Mouse (Mus musculus) CH12.LX (cell line): ENCODE results near the gene Hcn3. TPM values are rescaled to one million over a fixed set of nuclear protein-coding genes. Genes with fewer than 3 reads are reported as not detected.
A peak's percentile ranks its signal among the peaks of the same experiment; 100 is the strongest.

Experiments used
- DNase-seq: peaks from one replicate; pipeline ENCODE4 v3.0.0-alpha.2; 2013; ENCODE audit errors: extremely low read depth
- H3K27ac ChIP-seq: 2 replicates; pipeline ENCODE4 v1.5.1; 2012; ENCODE audit warnings: low read depth, mild to moderate bottlenecking, control low read depth, moderate library complexity; ENCODE audit not compliant: insufficient read depth
- H3K27me3 ChIP-seq: replicated peaks from 2 replicates; pipeline ENCODE3; 2012; ENCODE audit warnings: inconsistent platforms
- H3K36me3 ChIP-seq, 2 experiments: replicated peaks in 1 of 2; 2 replicates each; pipeline versions ENCODE3 to v1.6.1; 2012; ENCODE audit warnings: inconsistent platforms in 1 of 2, low read length in 1 of 2, mild to moderate bottlenecking in 1 of 2, mixed read lengths in 1 of 2, moderate library complexity in 1 of 2; ENCODE audit not compliant: control insufficient read depth in 1 of 2, insufficient read depth in 1 of 2
- H3K4me1 ChIP-seq, 2 experiments: 2 replicates each; pipeline ENCODE4 v1.6.1; 2012; ENCODE audit warnings: inconsistent platforms in 1 of 2, moderate library complexity in 1 of 2; ENCODE audit not compliant: insufficient read depth in 2 of 2, control insufficient read depth in 1 of 2
- H3K4me2 ChIP-seq: 2 replicates; pipeline ENCODE4 v1.6.1; 2012; ENCODE audit warnings: low read depth, mild to moderate bottlenecking, control low read depth; ENCODE audit not compliant: poor library complexity, insufficient read depth, severe bottlenecking
- H3K4me3 ChIP-seq, 3 experiments: fragments of 150-350 bp in 1 of 3; sonication (generic) in 1 of 3; replicated peaks in 1 of 3; 2 replicates each; pipeline versions ENCODE3 to v1.5.1; 2011 to 2012; ENCODE audit warnings: low read depth in 2 of 3, low read length in 2 of 3, mild to moderate bottlenecking in 2 of 3, moderate library complexity in 2 of 3, control low read depth in 1 of 3, improper control_type of control experiment in 1 of 3, inconsistent platforms in 1 of 3, mixed read lengths in 1 of 3; ENCODE audit not compliant: poor library complexity in 1 of 3
- H3K79me2 ChIP-seq: replicated peaks from 2 replicates; pipeline ENCODE4 v1.6.1; 2012; ENCODE audit warnings: mild to moderate bottlenecking, moderate library complexity; ENCODE audit not compliant: control insufficient read depth, poor library complexity, insufficient read depth, severe bottlenecking; ENCODE audit errors: extremely low read depth
- H3K9ac ChIP-seq: 2 replicates; pipeline ENCODE4 v1.6.1; 2012; ENCODE audit warnings: low read depth, mild to moderate bottlenecking, control low read depth, moderate library complexity; ENCODE audit not compliant: insufficient read depth
- H3K9me3 ChIP-seq: replicated peaks from 2 replicates; pipeline ENCODE3; 2012; ENCODE audit warnings: low read length, inconsistent platforms, mixed read lengths
- BHLHE40 ChIP-seq: IDR thresholded peaks from 2 replicates; pipeline ENCODE4 v1.6.1; 2011; ENCODE audit warnings: mild to moderate bottlenecking, low read depth, low read length, improper control_type of control experiment
- CHD1 ChIP-seq: IDR thresholded peaks from 2 replicates; pipeline ENCODE4 v1.6.1; 2012; ENCODE audit warnings: low read depth, low read length, improper control_type of control experiment, inconsistent platforms
- CHD2 ChIP-seq: IDR thresholded peaks from 2 replicates; pipeline ENCODE4 v1.6.1; 2011; ENCODE audit warnings: low read length, improper control_type of control experiment
- CTCF ChIP-seq, 2 experiments: IDR thresholded peaks in 1 of 2; conservative IDR thresholded peaks in 1 of 2; 2 replicates each; pipeline ENCODE4 v1.5.1; 2011 to 2012; ENCODE audit warnings: low read depth in 2 of 2, low read length in 2 of 2, improper control_type of control experiment in 1 of 2, inconsistent platforms in 1 of 2, mild to moderate bottlenecking in 1 of 2, moderate library complexity in 1 of 2
- E2F4 ChIP-seq: IDR thresholded peaks from 2 replicates; pipeline ENCODE4 v1.6.1; 2011; ENCODE audit warnings: low read depth, low read length, improper control_type of control experiment; ENCODE audit not compliant: insufficient replicate concordance
- EP300 ChIP-seq: IDR thresholded peaks from 2 replicates; pipeline ENCODE4 v1.6.1; 2011; ENCODE audit warnings: low read length, improper control_type of control experiment
- HCFC1 ChIP-seq: IDR thresholded peaks from 2 replicates; pipeline ENCODE4 v1.6.1; 2012; ENCODE audit warnings: low read depth, mild to moderate bottlenecking, inconsistent platforms, low read length, improper control_type of control experiment
- IRF4 ChIP-seq: IDR thresholded peaks from 2 replicates; pipeline ENCODE4 v1.6.1; 2014; ENCODE audit warnings: low read depth, mild to moderate bottlenecking, inconsistent platforms, low read length, improper control_type of control experiment
- JUN ChIP-seq: IDR thresholded peaks from 2 replicates; pipeline ENCODE4 v1.6.1; 2011; ENCODE audit warnings: low read depth, mild to moderate bottlenecking, low read length, improper control_type of control experiment, moderate library complexity; ENCODE audit not compliant: insufficient read depth
- KAT2A ChIP-seq: IDR thresholded peaks from 2 replicates; pipeline ENCODE4 v1.6.1; 2012; ENCODE audit warnings: low read length, improper control_type of control experiment, inconsistent platforms; ENCODE audit not compliant: insufficient replicate concordance
- MAFK ChIP-seq: IDR thresholded peaks from 2 replicates; pipeline ENCODE4 v1.6.1; 2011; ENCODE audit warnings: low read length, improper control_type of control experiment; ENCODE audit not compliant: insufficient replicate concordance
- MAX ChIP-seq: IDR thresholded peaks from 2 replicates; pipeline ENCODE4 v1.6.1; 2011; ENCODE audit warnings: low read length, improper control_type of control experiment
- MXI1 ChIP-seq: IDR thresholded peaks from 2 replicates; pipeline ENCODE4 v1.6.1; 2011; ENCODE audit warnings: mild to moderate bottlenecking, low read depth, low read length, improper control_type of control experiment
- MYC ChIP-seq: IDR thresholded peaks from 2 replicates; pipeline ENCODE4 v1.6.1; 2011; ENCODE audit warnings: low read depth, mild to moderate bottlenecking, improper control_type of control experiment, low read length
- NELFE ChIP-seq: IDR thresholded peaks from 2 replicates; pipeline ENCODE4 v1.6.1; 2011; ENCODE audit warnings: low read depth, low read length, improper control_type of control experiment
- NRF1 ChIP-seq: IDR thresholded peaks from 2 replicates; pipeline ENCODE4 v1.6.1; 2014; ENCODE audit warnings: low read depth, mild to moderate bottlenecking, inconsistent platforms, low read length, improper control_type of control experiment, moderate library complexity
- PAX5 ChIP-seq: IDR thresholded peaks from 2 replicates; pipeline ENCODE4 v1.6.1; 2012; ENCODE audit warnings: low read length, inconsistent platforms, mixed read lengths
- RAD21 ChIP-seq: IDR thresholded peaks from 2 replicates; pipeline ENCODE4 v1.6.1; 2011; ENCODE audit warnings: low read depth, mild to moderate bottlenecking, low read length, improper control_type of control experiment, moderate library complexity
- RCOR1 ChIP-seq: conservative IDR thresholded peaks from 2 replicates; pipeline ENCODE4 v1.6.1; 2012; ENCODE audit warnings: low read depth, mild to moderate bottlenecking, inconsistent platforms, low read length, improper control_type of control experiment
- SIN3A ChIP-seq: IDR thresholded peaks from 2 replicates; pipeline ENCODE4 v1.6.1; 2012; ENCODE audit warnings: low read length, improper control_type of control experiment, inconsistent platforms
- TBP ChIP-seq: conservative IDR thresholded peaks from 2 replicates; pipeline ENCODE4 v1.6.1; 2011; ENCODE audit warnings: low read depth, low read length, improper control_type of control experiment
- TCF12 ChIP-seq: IDR thresholded peaks from 2 replicates; pipeline ENCODE4 v1.6.1; 2014; ENCODE audit warnings: low read depth, mild to moderate bottlenecking, inconsistent platforms, low read length, improper control_type of control experiment
- UBTF ChIP-seq: IDR thresholded peaks from 2 replicates; pipeline ENCODE4 v1.6.1; 2012; ENCODE audit warnings: low read depth, mild to moderate bottlenecking, inconsistent platforms, low read length, improper control_type of control experiment, moderate library complexity
- USF1 ChIP-seq: IDR thresholded peaks from 2 replicates; pipeline ENCODE4 v1.6.1; 2014; ENCODE audit warnings: low read depth, mild to moderate bottlenecking, inconsistent platforms, low read length, improper control_type of control experiment
- USF2 ChIP-seq: conservative IDR thresholded peaks from 2 replicates; pipeline ENCODE4 v1.6.1; 2011; ENCODE audit warnings: low read depth, low read length, improper control_type of control experiment
- ZC3H11A ChIP-seq: IDR thresholded peaks from 2 replicates; pipeline ENCODE4 v1.6.1; 2012; ENCODE audit warnings: low read depth, mild to moderate bottlenecking, inconsistent platforms, low read length, improper control_type of control experiment
- ZKSCAN1 ChIP-seq: IDR thresholded peaks from 2 replicates; pipeline ENCODE4 v1.6.1; 2012; ENCODE audit warnings: low read depth, inconsistent platforms, low read length, improper control_type of control experiment, borderline replicate concordance
- ZMIZ1 ChIP-seq: IDR thresholded peaks from 2 replicates; pipeline ENCODE4 v1.6.1; 2012; ENCODE audit warnings: low read depth, mild to moderate bottlenecking, inconsistent platforms, low read length, improper control_type of control experiment
- ZNF384 ChIP-seq: IDR thresholded peaks from 2 replicates; pipeline ENCODE4 v1.6.1; 2012; ENCODE audit warnings: low read depth, low read length, improper control_type of control experiment, inconsistent platforms
- dilution Hi-C: fragments of 300-500 bp; cut with MboI; formaldehyde crosslinking; loops from 2 replicates; pipeline ENCODE4 v1.14.3; 2020; ENCODE audit warnings: low sequenced_read_pairs; ENCODE audit not compliant: extremely low pct_unique_long_range_greater_than_20kb, extremely low pct_ligation_motif_present
- in situ Hi-C: fragments of 300-500 bp; cut with MboI; formaldehyde crosslinking; loops from 3 replicates; pipeline ENCODE4 v1.14.3; 2019; ENCODE audit warnings: low sequenced_read_pairs, low pct_ligation_motif_present, low pct_unique_long_range_greater_than_20kb, mixed read lengths
- polyA plus RNA-seq: library from polyadenylated mRNA; unstranded; fragments of >175 nt; gene quantifications from 2 replicates; pipeline ENCODE4 v1.2.1, GENCODE M21; 2012; ENCODE audit warnings: low read depth; ENCODE audit not compliant: insufficient read length
- total RNA-seq, 2 experiments: library from RNA; depleted of rRNA; stranded (reverse); fragments of 300-350 nt in 1 of 2; fragments of >200 nt in 1 of 2; gene quantifications; 2 replicates each; pipeline ENCODE4 v1.2.3; 2012 to 2014

Gene Hcn3
- total and polyA plus RNA-seq, 3 experiments = 1.7 to 3.2 (median 2.0) TPM

GRCm38 (mm10) chr3:89199839-89200238 lies 39.8 kb upstream of the Hcn3 start:
- no peaks in the 10 kb centered on the region for H3K9me3 ChIP-seq
- no peak for DNase-seq
- no peak overlapping the region for H3K4me3 ChIP-seq
- H3K4me2 ChIP-seq = no peak overlapping the region
- peaks cover 5% of the 10 kb centered on the region; the same call in 1 of the 2 replicates for H3K79me2 ChIP-seq
- peaks cover 3 to 20% of the 10 kb centered on the region in 2 experiments for H3K4me1 ChIP-seq
- dilution Hi-C loops (no loop called here), in situ Hi-C loops (no loop called here)
- no peaks in the 10 kb centered on the region for H3K27me3 ChIP-seq
- no peak for TF ChIP-seq BHLHE40
- no peak for TF ChIP-seq USF1
- no peak for TF ChIP-seq E2F4
- no peak for TF ChIP-seq MYC
- no peak for TF ChIP-seq MAX
- H3K27ac ChIP-seq = no peak overlapping the region
- peaks cover 9 to 11% of the 10 kb centered on the region in 2 experiments for H3K36me3 ChIP-seq
- no peak overlapping the region for H3K9ac ChIP-seq

GRCm38 (mm10) chr3:89195979-89196877 lies 36.2 kb upstream of the Hcn3 start:
- H3K4me3 ChIP-seq = peak overlapping the region; percentile 52 to 73 (median 61)
- H3K36me3 ChIP-seq = peaks cover 0 to 9% of the 10 kb centered on the region in 2 experiments
- no peaks in the 10 kb centered on the region for H3K79me2 ChIP-seq
- H3K27me3 ChIP-seq = no peaks in the 10 kb centered on the region
- dilution Hi-C loops = no loop called here
- H3K4me2 ChIP-seq = peak overlapping the region; percentile 45; the same call in 1 of the 2 replicates
- H3K27ac ChIP-seq = peak overlapping the region; percentile 59; the same call in 1 of the 2 replicates
- in situ Hi-C loops = no loop called here
- DNase-seq = peak; percentile 96
- H3K9me3 ChIP-seq = no peaks in the 10 kb centered on the region
- H3K4me1 ChIP-seq = peaks cover 0 to 15% of the 10 kb centered on the region in 2 experiments; a peak in 2 of 4 replicates
- peak overlapping the region; percentile 77 for H3K9ac ChIP-seq
- TF ChIP-seq KAT2A = no peak
- peak; percentile 77 for TF ChIP-seq TCF12
- no peak for TF ChIP-seq ZNF384
- peak; percentile 45; the same call in 1 of the 2 replicates for TF ChIP-seq HCFC1
- no peak for TF ChIP-seq USF1
- TF ChIP-seq MYC = no peak
- no peak; the same call in 1 of the 2 replicates for TF ChIP-seq CHD2
- TF ChIP-seq IRF4 = no peak; the same call in 1 of the 2 replicates
- TF ChIP-seq RCOR1 = no peak
- peak; percentile 76 for TF ChIP-seq RAD21
- TF ChIP-seq NELFE = peak; percentile 82
- peak; percentile 60; the same call in 1 of the 2 replicates for TF ChIP-seq MAX
- no peak for TF ChIP-seq ZC3H11A
- TF ChIP-seq UBTF = no peak
- no peak; the same call in none of the 2 replicates for TF ChIP-seq MXI1
- no peak for TF ChIP-seq PAX5
- peak; percentile 31; the same call in 1 of the 2 replicates for TF ChIP-seq SIN3A
- TF ChIP-seq USF2 = no peak
- TF ChIP-seq NRF1 = peak; percentile 78
- no peak for TF ChIP-seq JUN
- TF ChIP-seq EP300 = no peak
- no peak for TF ChIP-seq MAFK
- no peak for TF ChIP-seq ZKSCAN1
- 0 out of 2 replicates have a peak, but pooled peaks have one; percentile 60 for TF ChIP-seq TBP
- peak in 1 of 2 experiments; percentile 87; a peak in 2 of 4 replicates for TF ChIP-seq CTCF (conservative IDR thresholded peaks at IDR 0.05 in 1 of 2, IDR thresholded peaks at IDR 0.05 in 1 of 2; ENCODE audit: low read depth in 2 of 2, low read length in 2 of 2)
- peak; percentile 71; the same call in 1 of the 2 replicates for TF ChIP-seq ZMIZ1
- TF ChIP-seq E2F4 = no peak
- no peak for TF ChIP-seq CHD1
